Mouse (Mus musculus) kidney, adult 2 months (tissue): ENCODE data around the gene Abca17.

ENCODE experiments used
- CTCF ChIP-seq: fragments of 200-500 bp; conservative IDR thresholded peaks from 2 replicates; pipeline ENCODE4 v1.5.1; 2011; ENCODE audit warnings: low read depth, mild to moderate bottlenecking, control low read depth, low read length, moderate library complexity, mixed read lengths; ENCODE audit not compliant: insufficient read depth, insufficient read length
- POLR2A ChIP-seq: fragments of 200-500 bp; IDR thresholded peaks from one replicate; pipeline ENCODE4 v1.6.1; 2011; ENCODE audit warnings: low read depth, low read length, control low read depth

DNA sequence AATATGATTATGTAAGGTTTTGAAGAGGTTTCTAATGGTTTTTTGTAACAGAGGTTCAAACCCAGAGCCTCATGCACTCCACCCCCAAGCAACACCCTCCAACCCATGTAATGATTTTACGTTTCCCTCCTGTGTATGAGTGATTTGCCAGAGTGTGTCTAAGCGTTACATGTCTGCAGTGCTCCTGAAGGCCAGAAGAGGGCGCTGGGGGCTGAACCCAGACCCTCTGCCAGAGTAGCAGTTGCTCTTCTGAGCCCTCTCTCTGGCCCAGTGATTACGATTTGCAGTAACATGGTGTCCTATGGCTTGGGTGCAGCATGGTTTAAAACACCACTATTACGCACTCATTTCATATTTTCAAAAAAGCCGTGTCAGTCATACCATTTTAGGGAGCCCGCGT is 40.3 kb upstream of the Abca17 start:
- TF ChIP-seq CTCF (peak; percentile 52), POLR2A (no peak)
